Mouse (Mus musculus): ENCODE data around the gene Slc25a25. TPM values are rescaled to one million over a fixed set of nuclear protein-coding genes. Genes with fewer than 3 reads are reported as not detected.

Slc25a25 gene
- polyA plus RNA-seq, 1 experiment from 2014 or later, result 39.2 TPM

- H3K9me3 ChIP-seq (ENCODE audit: control insufficient read depth, low read length), result no peaks in the 10 kb centered on the region
- ATAC-seq (ENCODE audit: low FRiP score) (no peak), DNase-seq (ENCODE audit: low spot score) (no peak)
- H3K27me3 ChIP-seq (ENCODE audit: control insufficient read depth, insufficient read depth, low read length), result no peaks in the 10 kb centered on the region
- 93% methylated on average over 8 of the region's 8 CpGs for WGBS
- H3K36me3 ChIP-seq (replicated peaks; ENCODE audit: control insufficient read depth, insufficient read depth), result peaks cover 75% of the 10 kb centered on the region
- no peak overlapping the region for H3K4me2 ChIP-seq (replicated peaks)
- H3K4me3 ChIP-seq (replicated peaks; ENCODE audit: low read length), result no peak overlapping the region
- peaks cover under 1% of the 10 kb centered on the region; the same call in 1 of the 2 replicates for H3K4me1 ChIP-seq (replicated peaks; ENCODE audit: control insufficient read depth, insufficient read depth, low read length)
- no peak overlapping the region for H3K9ac ChIP-seq
- H3K27ac ChIP-seq, result no peak overlapping the region
Measured at GRCm38 (mm10) chr2:32417486-32417885, 33.8 kb downstream of the Slc25a25 start.

- peaks cover 75% of the 10 kb centered on the region for H3K36me3 ChIP-seq (replicated peaks; ENCODE audit: control insufficient read depth, insufficient read depth)
- no peak for ATAC-seq (ENCODE audit: low FRiP score)
- H3K27ac ChIP-seq, result no peak overlapping the region
- no peak overlapping the region for H3K4me2 ChIP-seq (replicated peaks)
- no peak overlapping the region for H3K4me3 ChIP-seq (replicated peaks; ENCODE audit: low read length)
- no peaks in the 10 kb centered on the region for H3K27me3 ChIP-seq (ENCODE audit: control insufficient read depth, insufficient read depth, low read length)
- no peak overlapping the region for H3K9ac ChIP-seq
- no peak for DNase-seq (ENCODE audit: low spot score)
- no peaks in the 10 kb centered on the region for H3K4me1 ChIP-seq (replicated peaks; ENCODE audit: control insufficient read depth, insufficient read depth, low read length)
- WGBS, result 89% methylated on average over 2 of the region's 2 CpGs
- no peaks in the 10 kb centered on the region for H3K9me3 ChIP-seq (ENCODE audit: control insufficient read depth, low read length)
Measured at GRCm38 (mm10) chr2:32416556-32416955, 34.7 kb downstream of the Slc25a25 start.

GRCm38 (mm10) chr2:32415801-32416200 is 35.4 kb downstream of the Slc25a25 start:
- no peak overlapping the region for H3K4me2 ChIP-seq (replicated peaks)
- DNase-seq (ENCODE audit: low spot score), result no peak
- H3K27ac ChIP-seq, result no peak overlapping the region
- 91% methylated on average over 12 of the region's 12 CpGs for WGBS
- H3K9me3 ChIP-seq (ENCODE audit: control insufficient read depth, low read length), result no peaks in the 10 kb centered on the region
- H3K4me1 ChIP-seq (replicated peaks; ENCODE audit: control insufficient read depth, insufficient read depth, low read length), result no peaks in the 10 kb centered on the region
- H3K9ac ChIP-seq, result no peak overlapping the region
- H3K4me3 ChIP-seq (replicated peaks; ENCODE audit: low read length), result no peak overlapping the region
- ATAC-seq (ENCODE audit: low FRiP score), result no peak
- H3K36me3 ChIP-seq (replicated peaks; ENCODE audit: control insufficient read depth, insufficient read depth), result peaks cover 70% of the 10 kb centered on the region
- no peaks in the 10 kb centered on the region for H3K27me3 ChIP-seq (ENCODE audit: control insufficient read depth, insufficient read depth, low read length)

- Histone ChIP-seq H3K4me3 (replicated peaks; ENCODE audit: low read length) (no peak overlapping the region), H3K9ac (no peak overlapping the region), H3K36me3 (replicated peaks; ENCODE audit: control insufficient read depth, insufficient read depth) (peaks cover 51% of the 10 kb centered on the region), H3K9me3 (ENCODE audit: control insufficient read depth, low read length) (no peaks in the 10 kb centered on the region), H3K27me3 (ENCODE audit: control insufficient read depth, insufficient read depth, low read length) (no peaks in the 10 kb centered on the region), H3K4me1 (replicated peaks; ENCODE audit: control insufficient read depth, insufficient read depth, low read length) (no peaks in the 10 kb centered on the region), H3K27ac (no peak overlapping the region), H3K4me2 (replicated peaks) (no peak overlapping the region)
- 68% methylated on average over 5 of the region's 5 CpGs for WGBS
- DNase-seq (ENCODE audit: low spot score), result no peak
- no peak for ATAC-seq (ENCODE audit: low FRiP score)
Measured at GRCm38 (mm10) chr2:32413936-32414335, 37.3 kb downstream of the Slc25a25 start.

- no peaks in the 10 kb centered on the region for H3K4me1 ChIP-seq (replicated peaks; ENCODE audit: control insufficient read depth, insufficient read depth, low read length)
- DNase-seq (ENCODE audit: low spot score) (no peak), ATAC-seq (ENCODE audit: low FRiP score) (no peak)
- no peak overlapping the region for H3K4me2 ChIP-seq (replicated peaks)
- WGBS, result 93% methylated on average over 6 of the region's 6 CpGs
- H3K27me3 ChIP-seq (ENCODE audit: control insufficient read depth, insufficient read depth, low read length), result no peaks in the 10 kb centered on the region
- H3K9ac ChIP-seq, result no peak overlapping the region
- peaks cover 41% of the 10 kb centered on the region for H3K36me3 ChIP-seq (replicated peaks; ENCODE audit: control insufficient read depth, insufficient read depth)
- H3K4me3 ChIP-seq (replicated peaks; ENCODE audit: low read length), result no peak overlapping the region
- H3K27ac ChIP-seq, result no peak overlapping the region
- H3K9me3 ChIP-seq (ENCODE audit: control insufficient read depth, low read length), result no peaks in the 10 kb centered on the region
Measured at GRCm38 (mm10) chr2:32412742-32413531, 38.3 kb downstream of the Slc25a25 start.

GRCm38 (mm10) chr2:32411407-32411806 is 39.8 kb downstream of the Slc25a25 start:
- Histone ChIP-seq H3K9me3 (ENCODE audit: control insufficient read depth, low read length) (no peaks in the 10 kb centered on the region), H3K27me3 (ENCODE audit: control insufficient read depth, insufficient read depth, low read length) (no peaks in the 10 kb centered on the region), H3K4me3 (replicated peaks; ENCODE audit: low read length) (no peak overlapping the region), H3K36me3 (replicated peaks; ENCODE audit: control insufficient read depth, insufficient read depth) (peaks cover 26% of the 10 kb centered on the region), H3K9ac (no peak overlapping the region), H3K4me1 (replicated peaks; ENCODE audit: control insufficient read depth, insufficient read depth, low read length) (no peaks in the 10 kb centered on the region), H3K4me2 (replicated peaks) (no peak overlapping the region), H3K27ac (no peak overlapping the region)
- WGBS, result 85% methylated on average over 7 of the region's 7 CpGs
- ATAC-seq (ENCODE audit: low FRiP score), result no peak
- no peak for DNase-seq (ENCODE audit: low spot score)

- ATAC-seq (ENCODE audit: low FRiP score), result no peak
- DNase-seq (ENCODE audit: low spot score), result no peak
- H3K4me2 ChIP-seq (replicated peaks), result no peak overlapping the region
- H3K27ac ChIP-seq, result no peak overlapping the region
- peaks cover under 1% of the 10 kb centered on the region; the same call in 1 of the 2 replicates for H3K36me3 ChIP-seq (replicated peaks; ENCODE audit: control insufficient read depth, insufficient read depth)
- H3K4me3 ChIP-seq (replicated peaks; ENCODE audit: low read length), result no peak overlapping the region
- no peaks in the 10 kb centered on the region for H3K27me3 ChIP-seq (ENCODE audit: control insufficient read depth, insufficient read depth, low read length)
- no peak overlapping the region for H3K9ac ChIP-seq
- no peaks in the 10 kb centered on the region for H3K4me1 ChIP-seq (replicated peaks; ENCODE audit: control insufficient read depth, insufficient read depth, low read length)
- 76% methylated on average over 25 of the region's 25 CpGs for WGBS
- H3K9me3 ChIP-seq (ENCODE audit: control insufficient read depth, low read length), result no peaks in the 10 kb centered on the region
Measured at GRCm38 (mm10) chr2:32408429-32409424, 42.5 kb downstream of the Slc25a25 start.

GRCm38 (mm10) chr2:32407144-32407824 is 44.0 kb downstream of the Slc25a25 start:
- Histone ChIP-seq H3K27ac (no peak overlapping the region), H3K36me3 (replicated peaks; ENCODE audit: control insufficient read depth, insufficient read depth) (peaks cover 11% of the 10 kb centered on the region), H3K9ac (no peak overlapping the region), H3K4me2 (replicated peaks) (no peak overlapping the region), H3K27me3 (ENCODE audit: control insufficient read depth, insufficient read depth, low read length) (no peaks in the 10 kb centered on the region), H3K4me3 (replicated peaks; ENCODE audit: low read length) (no peak overlapping the region), H3K9me3 (ENCODE audit: control insufficient read depth, low read length) (no peaks in the 10 kb centered on the region), H3K4me1 (replicated peaks; ENCODE audit: control insufficient read depth, insufficient read depth, low read length) (no peaks in the 10 kb centered on the region)
- no peak for ATAC-seq (ENCODE audit: low FRiP score)
- no peak for DNase-seq (ENCODE audit: low spot score)
- WGBS, result 85% methylated on average over 7 of the region's 7 CpGs

- DNase-seq (ENCODE audit: low spot score) (peak; percentile 99), ATAC-seq (ENCODE audit: low FRiP score) (0 out of 2 replicates have a peak, but pooled peaks have one; percentile 13)
- 28% methylated on average over 2 of the region's 2 CpGs for WGBS
- H3K27me3 ChIP-seq (ENCODE audit: control insufficient read depth, insufficient read depth, low read length), result no peaks in the 10 kb centered on the region
- H3K9ac ChIP-seq, result no peak overlapping the region
- no peak overlapping the region for H3K27ac ChIP-seq
- H3K36me3 ChIP-seq (replicated peaks; ENCODE audit: control insufficient read depth, insufficient read depth), result peaks cover 35% of the 10 kb centered on the region
- no peaks in the 10 kb centered on the region for H3K4me1 ChIP-seq (replicated peaks; ENCODE audit: control insufficient read depth, insufficient read depth, low read length)
- H3K9me3 ChIP-seq (ENCODE audit: control insufficient read depth, low read length), result no peaks in the 10 kb centered on the region
- no peak overlapping the region for H3K4me2 ChIP-seq (replicated peaks)
- H3K4me3 ChIP-seq (replicated peaks; ENCODE audit: low read length), result no peak overlapping the region
Measured at GRCm38 (mm10) chr2:32404663-32405062, 46.6 kb downstream of the Slc25a25 start.

Measured in hindbrain, embryonic 14.5 days (tissue).